Mouse (Mus musculus): ENCODE results near the gene Arrdc1. TPM values are rescaled to one million over a fixed set of nuclear protein-coding genes. Genes with fewer than 3 reads are reported as not detected.
"Not testable (repeated sequence)": the region's sequence is repeated elsewhere in the genome, so short reads cannot be mapped to it uniquely, and the experiment has no call there.

The Arrdc1 gene
- polyA plus RNA-seq, 1 experiment from 2014 or later, result 14.4 TPM

- Histone ChIP-seq H3K27me3 (ENCODE audit: control insufficient read depth, insufficient read depth, low read length) (no peaks in the 10 kb centered on the region), H3K9ac (ENCODE audit: low read depth, low read length) (no peak overlapping the region), H3K9me3 (ENCODE audit: control insufficient read depth, low read length) (no peaks in the 10 kb centered on the region), H3K4me2 (replicated peaks; ENCODE audit: low read depth, low read length) (no peak overlapping the region), H3K4me1 (replicated peaks; ENCODE audit: control insufficient read depth, insufficient read depth, low read length) (peaks cover 2% of the 10 kb centered on the region; the same call in 1 of the 2 replicates), H3K4me3 (ENCODE audit: low read depth, low read length) (no peak overlapping the region), H3K36me3 (ENCODE audit: control insufficient read depth, insufficient read depth, low read length) (peaks cover 8% of the 10 kb centered on the region; the same call in 1 of the 2 replicates), H3K27ac (ENCODE audit: low read depth, low read length) (no peak overlapping the region)
- DNase-seq (ENCODE audit: low spot score) (no peak), ATAC-seq (ENCODE audit: low FRiP score) (no peak)
- 90% methylated on average over 4 of the region's 4 CpGs for WGBS
These were observed 17.5 kb upstream of the Arrdc1 start for GRCm38 (mm10) chr2:24952537-24953055.

- H3K4me3 ChIP-seq (ENCODE audit: low read depth, low read length), result peak overlapping the region; percentile 98
- ATAC-seq (ENCODE audit: low FRiP score), result no peak
- no peaks in the 10 kb centered on the region for H3K27me3 ChIP-seq (ENCODE audit: control insufficient read depth, insufficient read depth, low read length)
- H3K4me2 ChIP-seq (replicated peaks; ENCODE audit: low read depth, low read length), result peak overlapping the region; percentile 93
- H3K9me3 ChIP-seq (ENCODE audit: control insufficient read depth, low read length), result no peaks in the 10 kb centered on the region
- peaks cover 8% of the 10 kb centered on the region; the same call in 1 of the 2 replicates for H3K36me3 ChIP-seq (ENCODE audit: control insufficient read depth, insufficient read depth, low read length)
- H3K4me1 ChIP-seq (replicated peaks; ENCODE audit: control insufficient read depth, insufficient read depth, low read length), result peaks cover 2% of the 10 kb centered on the region; the same call in 1 of the 2 replicates
- WGBS, result 0% methylated on average over 31 of the region's 31 CpGs
- peak overlapping the region; percentile 51; the same call in 1 of the 2 replicates for H3K27ac ChIP-seq (ENCODE audit: low read depth, low read length)
- H3K9ac ChIP-seq (ENCODE audit: low read depth, low read length), result peak overlapping the region; percentile 92
- no peak for DNase-seq (ENCODE audit: low spot score)
These were observed 15.1 kb upstream of the Arrdc1 start for GRCm38 (mm10) chr2:24950189-24950535.

GRCm38 (mm10) chr2:24949421-24950188 lies 14.6 kb upstream of the Arrdc1 start, which contains the start of gene Zmynd19:
Gene Zmynd19, plus strand, starts transcription at chr2:24949792.
- ATAC-seq (ENCODE audit: low FRiP score) (peak; percentile 99), DNase-seq (ENCODE audit: low spot score) (peak; percentile 99)
- H3K36me3 ChIP-seq (ENCODE audit: control insufficient read depth, insufficient read depth, low read length), result peaks cover 8% of the 10 kb centered on the region; the same call in 1 of the 2 replicates
- no peaks in the 10 kb centered on the region for H3K27me3 ChIP-seq (ENCODE audit: control insufficient read depth, insufficient read depth, low read length)
- peak within 1 kb of the TSS; percentile 92 for H3K9ac ChIP-seq (ENCODE audit: low read depth, low read length)
- H3K9me3 ChIP-seq (ENCODE audit: control insufficient read depth, low read length), result no peaks in the 10 kb centered on the region
- H3K27ac ChIP-seq (ENCODE audit: low read depth, low read length), result peak within 1 kb of the TSS; percentile 51; the same call in 1 of the 2 replicates
- peak within 1 kb of the TSS; percentile 98 for H3K4me3 ChIP-seq (ENCODE audit: low read depth, low read length)
- under 1% methylated on average over 64 of the region's 108 CpGs for WGBS
- peak within 1 kb of the TSS; percentile 93 for H3K4me2 ChIP-seq (replicated peaks; ENCODE audit: low read depth, low read length)
- peaks cover 2% of the 10 kb centered on the region; the same call in 1 of the 2 replicates for H3K4me1 ChIP-seq (replicated peaks; ENCODE audit: control insufficient read depth, insufficient read depth, low read length)

- not testable (repeated sequence) for H3K36me3 ChIP-seq (ENCODE audit: control insufficient read depth, insufficient read depth, low read length); H3K4me2 ChIP-seq (replicated peaks; ENCODE audit: low read depth, low read length); H3K9me3 ChIP-seq (ENCODE audit: control insufficient read depth, low read length); H3K4me1 ChIP-seq (replicated peaks; ENCODE audit: control insufficient read depth, insufficient read depth, low read length); H3K4me3 ChIP-seq (ENCODE audit: low read depth, low read length); ATAC-seq (ENCODE audit: low FRiP score); DNase-seq (ENCODE audit: low spot score); H3K27ac ChIP-seq (ENCODE audit: low read depth, low read length); H3K9ac ChIP-seq (ENCODE audit: low read depth, low read length); H3K27me3 ChIP-seq (ENCODE audit: control insufficient read depth, insufficient read depth, low read length)
- 49% methylated on average over 2 of the region's 2 CpGs for whole genome bisulfite sequencing
These were observed 9.3 kb upstream of the Arrdc1 start for GRCm38 (mm10) chr2:24944304-24944703.

- no peaks in the 10 kb centered on the region for H3K4me1 ChIP-seq (replicated peaks; ENCODE audit: control insufficient read depth, insufficient read depth, low read length)
- no peak for ATAC-seq (ENCODE audit: low FRiP score)
- H3K36me3 ChIP-seq (ENCODE audit: control insufficient read depth, insufficient read depth, low read length), result no peaks in the 10 kb centered on the region
- WGBS, result 78% methylated on average over 4 of the region's 4 CpGs
- no peaks in the 10 kb centered on the region for H3K27me3 ChIP-seq (ENCODE audit: control insufficient read depth, insufficient read depth, low read length)
- no peak overlapping the region for H3K27ac ChIP-seq (ENCODE audit: low read depth, low read length)
- H3K4me2 ChIP-seq (replicated peaks; ENCODE audit: low read depth, low read length), result no peak overlapping the region
- no peak for DNase-seq (ENCODE audit: low spot score)
- H3K4me3 ChIP-seq (ENCODE audit: low read depth, low read length), result no peak overlapping the region
- no peaks in the 10 kb centered on the region for H3K9me3 ChIP-seq (ENCODE audit: control insufficient read depth, low read length)
- no peak overlapping the region for H3K9ac ChIP-seq (ENCODE audit: low read depth, low read length)
These were observed 7.0 kb upstream of the Arrdc1 start for GRCm38 (mm10) chr2:24942092-24942491.

- Histone ChIP-seq H3K27me3 (ENCODE audit: control insufficient read depth, insufficient read depth, low read length) (no peaks in the 10 kb centered on the region), H3K27ac (ENCODE audit: low read depth, low read length) (no peak overlapping the region), H3K36me3 (ENCODE audit: control insufficient read depth, insufficient read depth, low read length) (no peaks in the 10 kb centered on the region), H3K4me3 (ENCODE audit: low read depth, low read length) (peak overlapping the region; percentile 59), H3K4me2 (replicated peaks; ENCODE audit: low read depth, low read length) (peak overlapping the region; percentile 96), H3K9ac (ENCODE audit: low read depth, low read length) (peak overlapping the region; percentile 72), H3K4me1 (replicated peaks; ENCODE audit: control insufficient read depth, insufficient read depth, low read length) (no peaks in the 10 kb centered on the region), H3K9me3 (ENCODE audit: control insufficient read depth, low read length) (no peaks in the 10 kb centered on the region)
- whole genome bisulfite sequencing, result 3% methylated on average over 18 of the region's 19 CpGs
- DNase-seq (ENCODE audit: low spot score), result no peak
- ATAC-seq (ENCODE audit: low FRiP score), result peak; percentile 66; the same call in 1 of the 2 replicates
These were observed 550 bp downstream of the Arrdc1 start for GRCm38 (mm10) chr2:24934441-24934963.

GRCm38 (mm10) chr2:24929593-24929992 lies 5.5 kb downstream of the Arrdc1 start:
- H3K27me3 ChIP-seq (ENCODE audit: control insufficient read depth, insufficient read depth, low read length), result no peaks in the 10 kb centered on the region
- H3K36me3 ChIP-seq (ENCODE audit: control insufficient read depth, insufficient read depth, low read length), result no peaks in the 10 kb centered on the region
- no peak overlapping the region for H3K27ac ChIP-seq (ENCODE audit: low read depth, low read length)
- no peak overlapping the region for H3K4me3 ChIP-seq (ENCODE audit: low read depth, low read length)
- no peak overlapping the region for H3K4me2 ChIP-seq (replicated peaks; ENCODE audit: low read depth, low read length)
- H3K9ac ChIP-seq (ENCODE audit: low read depth, low read length), result no peak overlapping the region
- H3K4me1 ChIP-seq (replicated peaks; ENCODE audit: control insufficient read depth, insufficient read depth, low read length), result no peaks in the 10 kb centered on the region
- DNase-seq (ENCODE audit: low spot score) (no peak), ATAC-seq (ENCODE audit: low FRiP score) (no peak)
- H3K9me3 ChIP-seq (ENCODE audit: control insufficient read depth, low read length), result no peaks in the 10 kb centered on the region
- WGBS, result 95% methylated on average over 5 of the region's 5 CpGs

- no peaks in the 10 kb centered on the region for H3K4me1 ChIP-seq (replicated peaks; ENCODE audit: control insufficient read depth, insufficient read depth, low read length)
- H3K36me3 ChIP-seq (ENCODE audit: control insufficient read depth, insufficient read depth, low read length), result no peaks in the 10 kb centered on the region
- no peaks in the 10 kb centered on the region for H3K9me3 ChIP-seq (ENCODE audit: control insufficient read depth, low read length)
- H3K27me3 ChIP-seq (ENCODE audit: control insufficient read depth, insufficient read depth, low read length), result no peaks in the 10 kb centered on the region
- no peak overlapping the region for H3K27ac ChIP-seq (ENCODE audit: low read depth, low read length)
- DNase-seq (ENCODE audit: low spot score) (no peak), ATAC-seq (ENCODE audit: low FRiP score) (no peak)
- H3K9ac ChIP-seq (ENCODE audit: low read depth, low read length), result no peak overlapping the region
- no peak overlapping the region for H3K4me3 ChIP-seq (ENCODE audit: low read depth, low read length)
- no peak overlapping the region for H3K4me2 ChIP-seq (replicated peaks; ENCODE audit: low read depth, low read length)
- 64% methylated on average over 2 of the region's 2 CpGs for WGBS
These were observed 5.9 kb downstream of the Arrdc1 start for GRCm38 (mm10) chr2:24929119-24929518.

All from hindbrain, embryonic 11.5 days (tissue).